Mouse (Mus musculus): Measurements from ENCODE around the gene Opa1. TPM values are rescaled to one million over a fixed set of nuclear protein-coding genes. Genes with fewer than 3 reads are reported as not detected.

The Opa1 gene
- 34.4 TPM for total RNA-seq (2023)

GRCm38 (mm10) chr16:29579167-29579786 is at the start of gene Opa1:
Gene Opa1 (plus strand): TSS chr16:29579334.

GRCm38 (mm10) chr16:29544829-29545228 is 34.3 kb upstream of the Opa1 start, which contains the start of gene Atp13a4:
Gene Atp13a4 (minus strand): TSS chr16:29544864.

Other genes with a start within 250 kb of the Opa1 start
- not detected for gene Atp13a5, start 200.6 kb upstream of the Opa1 start, total RNA-seq (2023)
- gene Atp13a4, start 34.5 kb upstream of the Opa1 start, total RNA-seq (2023) = not detected

Data from CD4-positive naive resting alpha-beta T cell, adult 76 days (primary cell).